Mouse (Mus musculus): ENCODE results near the gene Fam69b.

Fam69b gene

DNA sequence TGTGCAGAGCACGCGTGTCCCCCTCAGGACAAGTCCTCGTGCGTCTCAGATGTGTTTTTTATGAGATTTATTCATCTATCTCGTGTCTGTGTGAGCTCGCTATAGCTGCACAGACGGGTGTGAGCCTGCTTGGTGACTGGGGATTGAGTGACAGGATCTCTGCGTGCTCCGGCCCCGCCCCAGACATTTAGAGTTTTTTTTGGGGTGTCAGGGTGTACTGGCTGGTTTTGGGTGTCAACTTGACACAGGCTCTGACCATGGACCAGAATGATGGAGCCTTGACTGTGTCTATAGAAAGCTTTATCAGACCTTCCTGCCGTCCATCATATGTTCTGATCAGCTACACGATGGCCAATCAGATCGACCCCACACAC is 34.2 kb downstream of the Fam69b start:
- DNase-seq: no peak

GRCm38 (mm10) chr2:26663112-26663511 is 34.9 kb downstream of the Fam69b start:
- DNase-seq: no peak

DNA sequence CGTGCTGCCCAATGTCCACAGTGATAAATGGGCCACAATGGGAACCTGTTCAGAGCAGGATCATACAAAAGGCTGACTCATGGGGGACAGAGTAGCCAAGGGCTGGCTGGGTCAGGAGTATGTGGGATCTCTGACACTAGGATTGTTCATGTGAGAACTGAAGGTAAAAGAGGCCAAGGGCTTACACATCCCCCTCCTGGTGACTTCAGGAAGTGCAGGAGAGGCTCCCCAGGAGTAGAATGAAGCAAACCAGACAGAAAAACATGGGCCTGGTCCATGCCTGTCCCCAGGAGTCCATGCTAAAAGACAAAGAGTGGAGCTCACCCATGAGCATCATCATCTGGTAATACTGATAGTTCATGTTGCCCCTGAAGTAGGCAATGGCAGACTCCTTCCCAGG is 35.3 kb downstream of the Fam69b start:
- DNase-seq: peak; percentile 26 to 65

DNA sequence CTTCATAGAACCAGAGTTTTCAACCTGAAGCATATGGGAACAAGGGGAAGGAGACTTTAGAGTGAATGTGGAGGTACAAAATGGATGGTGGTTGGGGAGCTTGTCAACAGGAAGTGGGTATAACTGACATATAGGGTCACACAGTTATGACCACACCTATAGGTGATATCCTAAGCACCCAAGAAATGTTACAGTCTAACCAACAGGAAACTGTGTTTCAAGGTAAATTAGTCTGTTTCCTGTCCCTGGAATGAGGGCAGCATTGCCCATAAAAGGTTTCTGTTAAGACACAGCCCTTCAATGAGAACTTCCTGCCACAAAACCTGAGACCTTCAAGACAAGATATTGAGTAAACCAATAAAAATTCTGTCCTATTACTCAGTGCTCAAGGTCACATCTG is 40.5 kb downstream of the Fam69b start:
- no peak for DNase-seq

- DNase-seq: no peak
These were observed 42.9 kb downstream of the Fam69b start, which contains the start of gene Lcn4 for GRCm38 (mm10) chr2:26671182-26671581. Gene Lcn4, minus strand, starts transcription at chr2:26671282.
